Mouse (Mus musculus) adrenal gland, postnatal 4 days (tissue): ENCODE results near the gene Cip2a. TPM values are rescaled to one million over a fixed set of nuclear protein-coding genes. Genes with fewer than 3 reads are reported as not detected.

ENCODE experiments used
- total RNA-seq, 2 experiments: library from RNA; stranded (reverse); gene quantifications; 2 replicates each; pipeline ENCODE4 v1.2.3; 2021

Gene Cip2a
- total RNA-seq, 2 experiments from 2014 or later, result 11.9 to 15.1 TPM

Other genes with a start within 250 kb of the Cip2a start
- not detected for gene Trat1, start 222.2 kb upstream of the Cip2a start, total RNA-seq
- gene Retnlb, start 177.3 kb upstream of the Cip2a start, total RNA-seq, result not detected
- under 1 TPM in 1 of 2 experiments, not detected in 1; 0.73 TPM for gene Retnla, start 151.6 kb upstream of the Cip2a start, total RNA-seq
- gene Retnlg, start 121.6 kb upstream of the Cip2a start, total RNA-seq, result 10 to 100 TPM in 1 of 2 experiments, 1 to 10 TPM in 1; 3.9 to 10.1 TPM
- 10 to 100 TPM; 22.2 to 25.1 TPM for gene Dzip3, start within 50 bp of the Cip2a start, total RNA-seq
- not detected for gene Myh15, start 63.3 kb downstream of the Cip2a start, total RNA-seq